Mouse (Mus musculus) megakaryocyte, embryonic 14.5 days (primary cell): ENCODE results near the gene Trank1.

Experiments
- FLI1 ChIP-seq: IDR thresholded peaks from 2 replicates; pipeline ENCODE4 v1.6.1; 2012; ENCODE audit warnings: low read length, inconsistent platforms, mixed read lengths
- GATA1 ChIP-seq: IDR thresholded peaks from 3 replicates; pipeline ENCODE4 v1.6.1; 2012; ENCODE audit warnings: mixed read lengths, low read length, inconsistent platforms, borderline replicate concordance

- no peak for TF ChIP-seq GATA1
- TF ChIP-seq FLI1 = no peak
Measured at GRCm38 (mm10) chr9:111387576-111387975, 76.0 kb downstream of the Trank1 start.
